Mouse (Mus musculus) embryonic facial prominence, embryonic 11.5 days (tissue): Measurements from ENCODE around the gene 3110018I06Rik. TPM values are rescaled to one million over a fixed set of nuclear protein-coding genes. Genes with fewer than 3 reads are reported as not detected.

Experiments used
- ATAC-seq: fragments of 200-750 bp; cut with Nextera tagmentation; replicated peaks from 2 replicates; pipeline ENCODE4 v1.8.0; 2017; ENCODE audit warnings: low read depth; ENCODE audit not compliant: insufficient number of reproducible peaks, low FRiP score, low TSS enrichment
- DNase-seq: peaks from one replicate; pipeline ENCODE4 v3.0.0-alpha.2; 2015; ENCODE audit warnings: low spot score
- H3K27ac ChIP-seq: fragments of 300-500 bp; sonication (generic); replicated peaks from 2 replicates; pipeline ENCODE4 v1.5.1; 2014; ENCODE audit warnings: mild to moderate bottlenecking, low read depth, low read length, control low read depth
- H3K27me3 ChIP-seq: fragments of 300-500 bp; sonication (generic); 2 replicates; pipeline ENCODE4 v1.6.1; 2014; ENCODE audit warnings: mild to moderate bottlenecking, low read length, moderate library complexity, mixed read lengths; ENCODE audit not compliant: control insufficient read depth, insufficient read depth
- H3K36me3 ChIP-seq: fragments of 300-500 bp; sonication (generic); replicated peaks from 2 replicates; pipeline ENCODE4 v1.6.1; 2014; ENCODE audit warnings: low read depth, mild to moderate bottlenecking, low read length, moderate library complexity, mixed read lengths; ENCODE audit not compliant: control insufficient read depth, insufficient read depth
- H3K4me1 ChIP-seq: fragments of 300-500 bp; sonication (generic); 2 replicates; pipeline ENCODE4 v1.6.1; 2014; ENCODE audit warnings: low read length, mixed read lengths; ENCODE audit not compliant: control insufficient read depth, insufficient read depth
- H3K4me2 ChIP-seq: fragments of 300-500 bp; sonication (generic); 2 replicates; pipeline ENCODE4 v1.6.1; 2014; ENCODE audit warnings: low read depth, mild to moderate bottlenecking, control low read depth, low read length, moderate library complexity
- H3K4me3 ChIP-seq: fragments of 300-500 bp; sonication (generic); 2 replicates; pipeline ENCODE4 v1.5.1; 2014; ENCODE audit warnings: low read depth, low read length, control low read depth
- H3K9ac ChIP-seq: fragments of 300-500 bp; sonication (generic); replicated peaks from 2 replicates; pipeline ENCODE4 v1.6.1; 2014; ENCODE audit warnings: mild to moderate bottlenecking, control low read depth, low read length
- H3K9me3 ChIP-seq: fragments of 300-500 bp; sonication (generic); replicated peaks from 2 replicates; pipeline ENCODE4 v1.6.1; 2016; ENCODE audit warnings: mild to moderate bottlenecking, low read length, inconsistent platforms, mixed read lengths; ENCODE audit not compliant: control insufficient read depth
- WGBS: fragments of 180-500 bp; shearing (Covaris S2); extraction: QIAGEN DNeasy Blood & Tissue Kit; methylation state at CpG from one replicate; pipeline ENCODE4 v1.1.7; 2014; 5-methylcytosine and 5-hydroxymethylcytosine counted together
- polyA plus RNA-seq: library from polyadenylated mRNA; unstranded; fragments of >200 nt; fragmentation: Nextera tagmentation; extraction: Ambion mirVana; gene quantifications from 2 replicates; pipeline ENCODE4 v1.2.1, GENCODE M21; 2014

Gene 3110018I06Rik
- not detected in 2 replicates for polyA plus RNA-seq

DNA sequence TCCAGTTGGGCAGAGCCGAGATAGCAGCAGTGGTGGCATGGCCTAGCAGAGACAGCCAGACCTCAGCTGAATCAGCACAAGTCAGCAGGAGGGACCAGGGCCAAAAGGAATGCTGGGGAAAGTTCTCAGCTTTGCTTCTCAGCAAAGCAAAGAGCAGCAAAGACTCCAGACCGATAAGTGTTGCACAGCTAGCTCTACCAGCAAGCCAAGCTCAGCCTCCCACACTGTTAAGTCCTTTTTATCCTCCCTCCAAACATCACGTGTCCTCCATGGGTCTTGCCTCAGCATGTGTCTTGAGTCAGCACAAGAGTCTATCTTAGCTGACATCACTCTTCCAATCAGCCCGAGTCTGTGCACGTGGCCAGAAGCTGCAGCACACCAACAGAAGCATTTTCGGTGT lies at the start of gene 3110018I06Rik:
3110018I06Rik (plus strand) TSS at position 262 of the 400 bp plus-strand sequence.
- ATAC-seq (no peak), DNase-seq (no peak)
- WGBS: 92% methylated on average over 6 of the region's 6 CpGs
- Histone ChIP-seq H3K36me3 (no peaks in the 10 kb centered on the region), H3K4me1 (no peaks in the 10 kb centered on the region), H3K27ac (no peak within 1 kb of the TSS), H3K4me2 (no peak within 1 kb of the TSS), H3K4me3 (no peak within 1 kb of the TSS), H3K27me3 (no peaks in the 10 kb centered on the region), H3K9ac (no peak within 1 kb of the TSS), H3K9me3 (no peaks in the 10 kb centered on the region)

- Histone ChIP-seq H3K4me1 (no peaks in the 10 kb centered on the region), H3K9me3 (no peaks in the 10 kb centered on the region), H3K4me3 (no peak overlapping the region), H3K27me3 (no peaks in the 10 kb centered on the region), H3K4me2 (no peak overlapping the region), H3K9ac (no peak overlapping the region), H3K27ac (no peak overlapping the region), H3K36me3 (no peaks in the 10 kb centered on the region)
- DNase-seq: no peak
- WGBS: 84% methylated on average over 7 of the region's 7 CpGs
- ATAC-seq: no peak
Measured at GRCm38 (mm10) chr12:107444681-107445080, 43.8 kb upstream of the 3110018I06Rik start.

DNA sequence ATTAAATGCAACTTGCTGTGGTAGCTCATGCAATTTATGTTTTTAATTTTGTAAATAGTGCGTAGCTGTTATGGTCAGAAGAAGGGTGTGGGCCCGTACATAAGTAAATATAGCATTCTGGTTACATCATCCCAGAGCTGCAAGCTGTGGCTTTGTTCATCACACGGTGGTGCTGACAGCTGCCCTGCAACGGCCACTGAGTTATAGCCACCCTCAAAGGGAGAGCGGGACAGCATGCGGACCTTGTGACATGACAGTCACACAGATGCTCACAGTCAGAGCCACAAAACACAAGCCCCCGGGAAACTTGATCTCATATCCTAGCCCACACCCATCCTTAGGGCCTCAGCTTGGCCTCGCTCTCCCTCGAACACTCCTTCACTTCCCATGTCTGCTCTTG lies 30.6 kb upstream of the 3110018I06Rik start:
- Histone ChIP-seq H3K4me2 (no peak overlapping the region), H3K9ac (no peak overlapping the region), H3K27me3 (no peaks in the 10 kb centered on the region), H3K27ac (no peak overlapping the region), H3K4me1 (no peaks in the 10 kb centered on the region), H3K4me3 (no peak overlapping the region), H3K9me3 (no peaks in the 10 kb centered on the region), H3K36me3 (no peaks in the 10 kb centered on the region)
- WGBS: 73% methylated on average over 9 of the region's 9 CpGs
- no peak for ATAC-seq
- no peak for DNase-seq

DNA sequence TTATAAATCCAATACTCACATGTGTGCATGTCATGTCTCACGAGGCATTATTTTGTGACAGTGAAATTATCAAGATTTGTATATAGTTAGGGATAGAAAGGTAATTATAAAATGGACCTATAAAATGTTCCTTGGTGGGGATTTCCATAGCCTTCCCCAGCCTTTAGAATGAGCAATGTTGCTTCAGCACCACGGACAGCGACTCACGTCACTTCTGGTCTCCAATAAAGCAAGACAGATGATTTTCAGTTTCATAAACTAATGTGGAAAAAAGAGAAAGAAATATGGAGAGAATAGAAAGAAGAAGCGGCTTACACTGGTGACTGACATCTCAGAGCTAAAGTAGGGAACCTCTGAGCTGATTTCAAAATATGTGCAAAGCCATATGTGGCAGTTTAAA lies 23.7 kb upstream of the 3110018I06Rik start:
- H3K36me3 ChIP-seq: no peaks in the 10 kb centered on the region
- no peak overlapping the region for H3K27ac ChIP-seq
- H3K4me3 ChIP-seq: no peak overlapping the region
- H3K9me3 ChIP-seq: no peaks in the 10 kb centered on the region
- 15% methylated on average over 5 of the region's 5 CpGs for WGBS
- no peaks in the 10 kb centered on the region for H3K4me1 ChIP-seq
- no peaks in the 10 kb centered on the region for H3K27me3 ChIP-seq
- ATAC-seq: no peak
- H3K9ac ChIP-seq: no peak overlapping the region
- no peak overlapping the region for H3K4me2 ChIP-seq
- peak; percentile 87 for DNase-seq

- no peak for DNase-seq
- Histone ChIP-seq H3K36me3 (no peaks in the 10 kb centered on the region), H3K4me1 (no peaks in the 10 kb centered on the region; the same call in 1 of the 2 replicates), H3K27ac (no peak overlapping the region), H3K4me2 (no peak overlapping the region), H3K4me3 (no peak overlapping the region), H3K9me3 (no peaks in the 10 kb centered on the region), H3K9ac (no peak overlapping the region), H3K27me3 (no peaks in the 10 kb centered on the region)
- WGBS: 29% methylated on average over 12 of the region's 12 CpGs
- ATAC-seq: no peak; the same call in 1 of the 2 replicates
Measured at GRCm38 (mm10) chr12:107476441-107477291, 11.8 kb upstream of the 3110018I06Rik start.

GRCm38 (mm10) chr12:107479350-107479749 lies 9.1 kb upstream of the 3110018I06Rik start:
- no peaks in the 10 kb centered on the region for H3K9me3 ChIP-seq
- no peak overlapping the region for H3K27ac ChIP-seq
- no peaks in the 10 kb centered on the region; the same call in 1 of the 2 replicates for H3K4me1 ChIP-seq
- H3K9ac ChIP-seq: no peak overlapping the region
- no peak overlapping the region for H3K4me3 ChIP-seq
- H3K27me3 ChIP-seq: no peaks in the 10 kb centered on the region
- WGBS: 5% methylated on average over 3 of the region's 3 CpGs
- DNase-seq (no peak), ATAC-seq (no peak)
- no peaks in the 10 kb centered on the region for H3K36me3 ChIP-seq
- no peak overlapping the region for H3K4me2 ChIP-seq

DNA sequence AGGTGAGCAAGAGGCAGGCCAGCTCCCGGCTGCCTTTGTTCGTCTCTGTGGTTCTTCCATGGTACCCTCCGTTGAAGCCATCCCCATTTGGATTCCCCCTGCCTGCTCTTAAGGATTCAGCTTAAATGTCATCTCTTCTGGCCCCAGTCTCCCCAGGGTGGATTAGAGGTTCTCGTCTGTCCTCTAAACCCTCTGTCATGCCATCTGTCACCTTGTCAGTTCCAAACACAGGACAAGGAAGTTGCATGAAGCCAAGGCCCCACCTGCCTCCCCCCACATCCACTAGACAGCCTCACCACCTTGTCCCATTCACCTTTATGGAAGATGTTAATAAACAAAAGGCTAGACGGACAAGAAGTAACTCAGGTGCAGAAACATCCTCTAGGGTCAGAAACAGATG lies 5.4 kb upstream of the 3110018I06Rik start:
- H3K9me3 ChIP-seq: no peaks in the 10 kb centered on the region
- DNase-seq (no peak), ATAC-seq (no peak)
- no peak overlapping the region for H3K4me2 ChIP-seq
- no peaks in the 10 kb centered on the region for H3K27me3 ChIP-seq
- no peaks in the 10 kb centered on the region for H3K36me3 ChIP-seq
- H3K4me1 ChIP-seq: no peaks in the 10 kb centered on the region; the same call in 1 of the 2 replicates
- H3K9ac ChIP-seq: no peak overlapping the region
- H3K4me3 ChIP-seq: no peak overlapping the region
- 78% methylated on average over 5 of the region's 5 CpGs for WGBS
- H3K27ac ChIP-seq: no peak overlapping the region

- Histone ChIP-seq H3K36me3 (no peaks in the 10 kb centered on the region), H3K4me1 (no peaks in the 10 kb centered on the region), H3K4me2 (no peak overlapping the region), H3K9me3 (no peaks in the 10 kb centered on the region), H3K4me3 (no peak overlapping the region), H3K27ac (no peak overlapping the region), H3K27me3 (no peaks in the 10 kb centered on the region), H3K9ac (no peak overlapping the region)
- DNase-seq (no peak), ATAC-seq (no peak)
- 91% methylated on average over 1 of the region's 1 CpGs for WGBS
Measured at GRCm38 (mm10) chr12:107491344-107491743, 2.9 kb downstream of the 3110018I06Rik start.
